Mouse (Mus musculus): ENCODE measurements around the gene Bmpr2. TPM values are rescaled to one million over a fixed set of nuclear protein-coding genes. Genes with fewer than 3 reads are reported as not detected.
A peak's percentile ranks its signal among the peaks of the same experiment; 100 is the strongest.

The Bmpr2 gene
- total RNA-seq (2014; fragmentation: Nextera tagmentation): 103 and 112 TPM in 2 replicates
- 54.1 and 59.9 TPM in 2 replicates for total RNA-seq (2017)
- 3.0 and 3.4 TPM in 2 replicates for polyA plus RNA-seq (2012)

DNA sequence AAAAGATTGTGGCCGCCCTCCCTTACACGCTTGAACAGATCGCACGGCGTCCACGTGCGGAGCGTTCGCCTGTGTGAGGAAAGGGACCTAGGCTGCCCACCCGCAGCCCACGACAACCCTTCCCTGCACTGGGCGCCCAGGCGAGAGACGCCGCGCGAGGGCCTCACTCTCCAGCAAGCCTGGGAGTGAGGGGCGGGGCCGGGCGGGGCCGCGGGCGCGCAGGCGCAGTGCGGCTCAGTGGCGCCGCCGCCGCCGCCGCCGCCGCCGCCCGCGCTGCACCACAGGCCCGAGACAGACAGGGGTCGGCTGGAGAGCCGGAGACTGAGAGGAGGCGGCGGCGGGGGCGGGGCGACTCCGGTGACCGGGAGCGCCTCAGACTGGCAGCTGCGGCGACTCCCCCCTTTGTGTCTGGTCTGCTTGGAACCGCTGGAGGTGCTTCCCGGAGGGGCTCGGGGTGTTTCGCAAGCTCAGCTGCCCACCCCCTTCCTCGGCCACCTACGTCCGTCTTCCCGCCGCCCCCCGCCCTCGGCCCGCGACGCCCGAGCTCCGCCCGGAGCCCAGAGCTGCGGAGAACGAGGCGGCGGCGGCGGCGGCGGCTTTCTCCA, at the start of gene Bmpr2:
Gene Bmpr2, plus strand, starts transcription at position 237 of the 605 bp plus-strand sequence.
- H3K4me3 ChIP-seq (ENCODE audit: low read depth, low read length): peak within 1 kb of the TSS; percentile 80
- DNase-seq (ENCODE audit: low spot score): peak; percentile 90

DNA sequence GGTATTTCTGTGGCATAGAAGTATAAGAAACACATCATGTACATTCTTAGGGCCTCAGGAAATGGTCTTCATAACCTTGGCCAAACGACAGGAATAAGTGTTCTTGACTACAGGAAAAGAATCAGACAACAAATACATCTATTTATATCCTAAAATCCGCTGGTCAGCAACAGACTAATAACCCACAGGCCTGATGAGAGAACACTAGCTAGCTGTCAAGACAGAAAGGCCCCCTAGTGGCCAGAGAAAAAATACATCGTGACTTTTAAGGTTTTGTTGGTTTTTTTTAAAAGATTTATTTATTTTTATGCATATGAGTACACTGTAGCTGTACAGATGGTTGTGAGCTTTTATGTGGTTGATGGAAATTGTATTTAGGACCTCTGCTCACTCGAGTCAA, 43.3 kb upstream of the Bmpr2 start:
- no peak; the same call in 1 of the 2 replicates for ATAC-seq (ENCODE audit: extremely low read depth, insufficient number of reproducible peaks, low FRiP score, poor library complexity, severe bottlenecking)
- TF ChIP-seq POLR2AphosphoS5 (IDR thresholded peaks at IDR 0.05; ENCODE audit: insufficient replicate concordance, low read depth, low read length) (no peak), CTCF (IDR thresholded peaks at IDR 0.05; ENCODE audit: low read depth, low read length) (peak; percentile 36; the same call in 1 of the 2 replicates), GATA2 (IDR thresholded peaks at IDR 0.05; ENCODE audit: borderline replicate concordance, low read depth, low read length) (no peak)
- Histone ChIP-seq H3K9me3 (replicated peaks) (no peaks in the 10 kb centered on the region), H3K4me3 (ENCODE audit: low read depth, low read length) (no peak overlapping the region), H3K27me3 (ENCODE audit: insufficient read depth, low read length) (no peaks in the 10 kb centered on the region), H3K36me3 (replicated peaks) (peaks cover 64% of the 10 kb centered on the region), H3K4me1 (ENCODE audit: insufficient read depth, low read depth, low read length) (no peaks in the 10 kb centered on the region; the same call in 1 of the 2 replicates)
- DNase-seq (ENCODE audit: low spot score): peak; percentile 16

More for the DNA sequence above, at the start of gene Bmpr2:
- H3K36me3 ChIP-seq (replicated peaks): peaks cover 2% of the 10 kb centered on the region
- H3K4me1 ChIP-seq (ENCODE audit: insufficient read depth, low read depth, low read length): peaks cover 36% of the 10 kb centered on the region
- H3K27me3 ChIP-seq (ENCODE audit: insufficient read depth, low read length): no peaks in the 10 kb centered on the region
- TF ChIP-seq GATA2 (IDR thresholded peaks at IDR 0.05; ENCODE audit: borderline replicate concordance, low read depth, low read length): no peak
- H3K9me3 ChIP-seq (replicated peaks): no peaks in the 10 kb centered on the region
- ATAC-seq (ENCODE audit: extremely low read depth, insufficient number of reproducible peaks, low FRiP score, poor library complexity, severe bottlenecking): peak; percentile 59

DNA sequence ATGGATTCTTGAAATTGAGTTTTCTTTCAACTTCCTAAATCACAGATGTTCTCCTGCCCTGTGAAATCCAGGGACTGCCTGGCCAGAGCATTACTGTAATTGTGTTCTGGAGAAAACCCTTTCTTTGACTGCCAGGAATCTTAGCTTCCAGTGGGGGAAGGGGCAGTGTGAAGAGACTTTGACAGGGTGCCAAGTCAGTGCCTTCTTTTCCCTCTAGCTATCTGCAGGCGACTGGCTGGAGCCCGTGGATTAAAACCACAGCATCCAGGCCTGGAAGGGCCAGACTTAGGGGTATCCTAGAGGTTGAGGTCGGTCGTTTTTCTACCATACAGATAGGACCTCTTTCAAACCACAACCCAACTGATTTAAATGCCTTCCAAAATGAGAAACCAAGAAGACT, 37.5 kb upstream of the Bmpr2 start:
- DNase-seq (ENCODE audit: low spot score) (no peak), ATAC-seq (ENCODE audit: extremely low read depth, insufficient number of reproducible peaks, low FRiP score, poor library complexity, severe bottlenecking) (no peak)
- TF ChIP-seq CTCF (IDR thresholded peaks at IDR 0.05; ENCODE audit: low read depth, low read length) (no peak), GATA2 (IDR thresholded peaks at IDR 0.05; ENCODE audit: borderline replicate concordance, low read depth, low read length) (no peak), GATA1 (IDR thresholded peaks at IDR 0.05; ENCODE audit: borderline replicate concordance, low read length) (no peak), TAL1 (conservative IDR thresholded peaks at IDR 0.05; ENCODE audit: low read depth, low read length) (no peak), POLR2AphosphoS5 (IDR thresholded peaks at IDR 0.05; ENCODE audit: insufficient replicate concordance, low read depth, low read length) (no peak)

DNA sequence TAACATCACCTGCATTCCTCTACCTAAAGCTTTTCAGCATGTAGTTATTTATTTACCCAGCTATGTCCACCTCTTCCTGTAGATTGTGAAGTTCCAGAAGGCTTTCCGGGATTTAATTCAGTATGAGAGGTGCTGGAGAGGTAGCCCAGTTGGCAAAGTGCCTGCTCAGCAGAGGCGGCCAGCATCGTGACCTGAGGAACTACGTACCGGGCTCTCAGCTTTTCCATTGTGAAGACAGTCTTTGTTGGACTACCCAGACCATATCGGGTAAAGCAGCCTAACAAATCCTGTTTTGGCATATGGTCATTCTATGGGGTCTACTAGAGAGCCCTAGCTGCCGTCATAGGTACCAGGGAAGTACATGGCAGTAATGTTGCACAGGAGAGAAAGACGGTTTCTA, 33.1 kb upstream of the Bmpr2 start:
- Histone ChIP-seq H3K36me3 (replicated peaks) (no peaks in the 10 kb centered on the region), H3K4me3 (ENCODE audit: low read depth, low read length) (no peak overlapping the region), H3K27me3 (ENCODE audit: insufficient read depth, low read length) (peaks cover 10% of the 10 kb centered on the region), H3K4me1 (ENCODE audit: insufficient read depth, low read depth, low read length) (no peaks in the 10 kb centered on the region), H3K9me3 (replicated peaks) (no peaks in the 10 kb centered on the region)
- ATAC-seq (ENCODE audit: extremely low read depth, insufficient number of reproducible peaks, low FRiP score, poor library complexity, severe bottlenecking): no peak
- TF ChIP-seq GATA1 (IDR thresholded peaks at IDR 0.05; ENCODE audit: borderline replicate concordance, low read length) (no peak), CTCF (IDR thresholded peaks at IDR 0.05; ENCODE audit: low read depth, low read length) (no peak), GATA2 (IDR thresholded peaks at IDR 0.05; ENCODE audit: borderline replicate concordance, low read depth, low read length) (no peak), POLR2AphosphoS5 (IDR thresholded peaks at IDR 0.05; ENCODE audit: insufficient replicate concordance, low read depth, low read length) (no peak), TAL1 (conservative IDR thresholded peaks at IDR 0.05; ENCODE audit: low read depth, low read length) (no peak)
- no peak for DNase-seq (ENCODE audit: low spot score)

More for the DNA sequence above, 37.5 kb upstream of the Bmpr2 start:
- Histone ChIP-seq H3K9me3 (replicated peaks) (no peaks in the 10 kb centered on the region), H3K36me3 (replicated peaks) (peaks cover 14% of the 10 kb centered on the region), H3K27me3 (ENCODE audit: insufficient read depth, low read length) (peaks cover 8% of the 10 kb centered on the region; the same call in 1 of the 2 replicates), H3K4me3 (ENCODE audit: low read depth, low read length) (no peak overlapping the region), H3K4me1 (ENCODE audit: insufficient read depth, low read depth, low read length) (no peaks in the 10 kb centered on the region)

DNA sequence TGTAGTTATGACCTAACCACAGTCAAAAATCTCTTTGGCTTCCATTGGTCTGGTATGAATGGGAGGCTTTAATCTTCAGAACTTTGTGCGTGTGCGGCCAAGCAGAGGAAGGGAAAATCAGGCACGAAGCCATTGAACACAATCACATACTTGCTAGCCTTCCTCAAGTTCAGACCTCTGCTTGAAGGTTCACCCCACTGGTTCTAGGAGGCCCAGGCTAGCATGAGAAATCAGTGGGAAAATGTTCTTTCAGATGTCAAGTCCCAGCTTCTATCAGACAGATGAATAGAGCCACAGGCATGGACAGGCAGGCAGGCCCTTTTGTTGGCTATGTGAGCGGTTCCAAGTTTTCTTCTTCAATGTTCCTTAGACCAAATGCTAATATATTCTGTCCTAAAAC, 32.5 kb upstream of the Bmpr2 start:
- TF ChIP-seq GATA1 (IDR thresholded peaks at IDR 0.05; ENCODE audit: borderline replicate concordance, low read length): no peak
- no peak for TF ChIP-seq CTCF (IDR thresholded peaks at IDR 0.05; ENCODE audit: low read depth, low read length)
- no peak for TF ChIP-seq GATA2 (IDR thresholded peaks at IDR 0.05; ENCODE audit: borderline replicate concordance, low read depth, low read length)
- no peak for TF ChIP-seq POLR2AphosphoS5 (IDR thresholded peaks at IDR 0.05; ENCODE audit: insufficient replicate concordance, low read depth, low read length)
- no peak for TF ChIP-seq TAL1 (conservative IDR thresholded peaks at IDR 0.05; ENCODE audit: low read depth, low read length)
- no peak overlapping the region for H3K4me3 ChIP-seq (ENCODE audit: low read depth, low read length)
- H3K9me3 ChIP-seq (replicated peaks): no peaks in the 10 kb centered on the region
- H3K4me1 ChIP-seq (ENCODE audit: insufficient read depth, low read depth, low read length): no peaks in the 10 kb centered on the region
- peaks cover 10% of the 10 kb centered on the region for H3K27me3 ChIP-seq (ENCODE audit: insufficient read depth, low read length)
- no peak for DNase-seq (ENCODE audit: low spot score)
- no peaks in the 10 kb centered on the region for H3K36me3 ChIP-seq (replicated peaks)
- ATAC-seq (ENCODE audit: extremely low read depth, insufficient number of reproducible peaks, low FRiP score, poor library complexity, severe bottlenecking): no peak

DNA sequence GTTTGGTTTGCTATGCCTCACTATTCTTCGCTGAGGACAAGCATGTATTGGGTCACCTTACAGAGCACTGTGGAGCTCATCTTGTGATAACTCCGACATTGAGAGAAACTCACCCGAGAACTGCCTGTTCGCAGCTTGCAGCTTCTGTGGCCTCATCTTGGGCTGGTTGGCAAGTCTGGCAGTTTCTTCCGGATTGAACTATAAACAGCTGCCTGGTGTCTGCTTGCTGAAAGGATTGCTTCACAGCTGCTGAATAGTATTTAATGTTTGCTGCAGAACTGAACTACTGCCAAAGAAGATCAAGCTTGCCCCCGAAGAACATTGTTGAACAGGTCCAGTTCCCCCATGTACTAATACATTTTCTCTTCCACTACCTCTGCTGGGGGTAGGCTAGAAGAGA, 29.1 kb upstream of the Bmpr2 start:
- DNase-seq (ENCODE audit: low spot score) (no peak), ATAC-seq (ENCODE audit: extremely low read depth, insufficient number of reproducible peaks, low FRiP score, poor library complexity, severe bottlenecking) (no peak)
- Histone ChIP-seq H3K36me3 (replicated peaks) (no peaks in the 10 kb centered on the region), H3K4me3 (ENCODE audit: low read depth, low read length) (no peak overlapping the region), H3K4me1 (ENCODE audit: insufficient read depth, low read depth, low read length) (peaks cover 7% of the 10 kb centered on the region), H3K27me3 (ENCODE audit: insufficient read depth, low read length) (peaks cover 8% of the 10 kb centered on the region), H3K9me3 (replicated peaks) (no peaks in the 10 kb centered on the region)
- no peak for TF ChIP-seq POLR2AphosphoS5 (IDR thresholded peaks at IDR 0.05; ENCODE audit: insufficient replicate concordance, low read depth, low read length)
- TF ChIP-seq CTCF (IDR thresholded peaks at IDR 0.05; ENCODE audit: low read depth, low read length): no peak
- TF ChIP-seq GATA2 (IDR thresholded peaks at IDR 0.05; ENCODE audit: borderline replicate concordance, low read depth, low read length): no peak
- TF ChIP-seq TAL1 (conservative IDR thresholded peaks at IDR 0.05; ENCODE audit: low read depth, low read length): no peak
- no peak for TF ChIP-seq GATA1 (IDR thresholded peaks at IDR 0.05; ENCODE audit: borderline replicate concordance, low read length)

Measured in G1E (cell line).